Mouse (Mus musculus) lung, adult 2 months (tissue): ENCODE measurements around the gene Rasa2. TPM values are rescaled to one million over a fixed set of nuclear protein-coding genes. Genes with fewer than 3 reads are reported as not detected.

Experiments used
- DNase-seq: peaks from one replicate; pipeline ENCODE4 v3.0.0; 2022
- H3K4me1 ChIP-seq: fragments of 200-500 bp; 2 replicates; pipeline ENCODE4 v1.6.1; 2011; ENCODE audit warnings: low read length; ENCODE audit not compliant: control insufficient read depth, insufficient read depth
- H3K4me3 ChIP-seq: fragments of 200-500 bp; replicated peaks from 2 replicates; pipeline ENCODE3; 2011; ENCODE audit warnings: low read depth, mild to moderate bottlenecking, control low read depth, low read length; ENCODE audit errors: extremely low read depth
- CTCF ChIP-seq: fragments of 200-500 bp; IDR thresholded peaks from 2 replicates; pipeline ENCODE4 v1.5.1; 2011; ENCODE audit warnings: mild to moderate bottlenecking, low read length, control low read depth; ENCODE audit not compliant: insufficient read depth
- POLR2A ChIP-seq: fragments of 200-500 bp; IDR thresholded peaks from 2 replicates; pipeline ENCODE4 v1.6.1; 2011; ENCODE audit warnings: low read depth, mild to moderate bottlenecking, control low read depth, low read length, borderline replicate concordance; ENCODE audit errors: extremely low read depth
- WGBS: fragments of 180-500 bp; shearing (Covaris S2); methylation state at CpG from one replicate; pipeline ENCODE4 v1.1.7; 2018; 5-methylcytosine and 5-hydroxymethylcytosine counted together
- polyA plus RNA-seq: library from polyadenylated mRNA; depleted of rRNA; stranded (reverse); fragments of >200 nt; gene quantifications from 2 replicates; pipeline ENCODE4 v1.2.3, GENCODE M21; 2012

The Rasa2 gene
- polyA plus RNA-seq, 1 experiment, result 2.3 TPM

- DNase-seq, result no peak
- Histone ChIP-seq H3K4me3 (no peak overlapping the region), H3K4me1 (peaks cover 5% of the 10 kb centered on the region)
- 27% methylated on average over 5 of the region's 5 CpGs for WGBS
- TF ChIP-seq POLR2A (no peak), CTCF (no peak)
These were observed 3.8 kb downstream of the Rasa2 start for GRCm38 (mm10) chr9:96627557-96628085.

GRCm38 (mm10) chr9:96627042-96627441, 4.4 kb downstream of the Rasa2 start:
- peaks cover 5% of the 10 kb centered on the region for H3K4me1 ChIP-seq
- H3K4me3 ChIP-seq, result no peak overlapping the region
- no peak for TF ChIP-seq CTCF
- TF ChIP-seq POLR2A, result no peak
- 60% methylated on average over 1 of the region's 1 CpGs for WGBS
- no peak for DNase-seq

GRCm38 (mm10) chr9:96618448-96619176, 12.8 kb downstream of the Rasa2 start:
- 59% methylated on average over 4 of the region's 4 CpGs for WGBS
- no peak overlapping the region for H3K4me3 ChIP-seq
- TF ChIP-seq CTCF, result no peak
- no peak for TF ChIP-seq POLR2A
- no peak for DNase-seq
- peaks cover 5% of the 10 kb centered on the region for H3K4me1 ChIP-seq

GRCm38 (mm10) chr9:96612297-96612696, 19.1 kb downstream of the Rasa2 start:
- H3K4me1 ChIP-seq, result peaks cover 15% of the 10 kb centered on the region
- DNase-seq, result no peak
- TF ChIP-seq POLR2A (no peak), CTCF (no peak)
- no peak overlapping the region for H3K4me3 ChIP-seq
- WGBS, result 67% methylated on average over 3 of the region's 3 CpGs

- DNase-seq, result no peak
- no peak overlapping the region for H3K4me3 ChIP-seq
- peaks cover 15% of the 10 kb centered on the region for H3K4me1 ChIP-seq
- no peak for TF ChIP-seq CTCF
- TF ChIP-seq POLR2A, result no peak
- 31% methylated on average over 8 of the region's 8 CpGs for WGBS
These were observed 19.6 kb downstream of the Rasa2 start for GRCm38 (mm10) chr9:96611693-96612293.

GRCm38 (mm10) chr9:96610813-96611212, 20.6 kb downstream of the Rasa2 start:
- no peak for TF ChIP-seq POLR2A
- Histone ChIP-seq H3K4me1 (peaks cover 15% of the 10 kb centered on the region), H3K4me3 (no peak overlapping the region)
- DNase-seq, result no peak
- WGBS, result 86% methylated on average over 2 of the region's 2 CpGs

GRCm38 (mm10) chr9:96603416-96603815, 28.0 kb downstream of the Rasa2 start:
- 56% methylated on average over 6 of the region's 6 CpGs for WGBS

GRCm38 (mm10) chr9:96597899-96598298, 33.5 kb downstream of the Rasa2 start:
- Histone ChIP-seq H3K4me1 (no peaks in the 10 kb centered on the region), H3K4me3 (no peak overlapping the region)
- no peak for DNase-seq
- TF ChIP-seq CTCF (no peak), POLR2A (no peak)
- WGBS, result 89% methylated on average over 1 of the region's 1 CpGs

More at GRCm38 (mm10) chr9:96603416-96603815, 28.0 kb downstream of the Rasa2 start:
- DNase-seq, result no peak
- Histone ChIP-seq H3K4me1 (no peaks in the 10 kb centered on the region), H3K4me3 (no peak overlapping the region)
- TF ChIP-seq CTCF (no peak), POLR2A (no peak)

- Histone ChIP-seq H3K4me1 (no peaks in the 10 kb centered on the region), H3K4me3 (no peak overlapping the region)
- DNase-seq, result no peak
- no peak for TF ChIP-seq POLR2A
- TF ChIP-seq CTCF, result no peak
- WGBS, result 91% methylated on average over 11 of the region's 11 CpGs
These were observed 38.5 kb downstream of the Rasa2 start for GRCm38 (mm10) chr9:96592670-96593600.
